Comparison of ENCODE assay signal across 10 mouse cellular contexts in genomic region chr9:99869275-99869674, GRCm38 (mm10). TPM values are rescaled to one million over a fixed set of nuclear protein-coding genes. Genes with fewer than 3 reads are reported as not detected.
DNase-seq lines count a peak whose midpoint lies in the region; ATAC-seq and TF ChIP-seq lines count a peak whose summit lies in the region.
"Had no signal": no experiment of that assay in that cellular context is flagged by ENCODE, and none has a peak within 500 bp of the region (broad histone marks: within the 10 kb centered on the region; RNA-seq: fewer than 3 reads in every experiment).

No protein-coding gene starts in this region.

- H3K9ac ChIP-seq in kidney, embryonic 14.5 days (ENCODE audit: low read depth, low read length) = no peak overlapping the region
- no peak overlapping the region for H3K9ac ChIP-seq in hindbrain, postnatal 0 days (replicated peaks; ENCODE audit: low read length)
- no peak overlapping the region for H3K9ac ChIP-seq in neural tube, embryonic 14.5 days (replicated peaks; ENCODE audit: low read depth, low read length)

- no peaks in the 10 kb centered on the region for H3K36me3 ChIP-seq in kidney, embryonic 14.5 days (ENCODE audit: control insufficient read depth, insufficient read depth, low read length)
- H3K36me3 ChIP-seq in kidney, adult 2 months (ENCODE audit: control insufficient read depth, insufficient read depth, low read length) = no peaks in the 10 kb centered on the region
- no peaks in the 10 kb centered on the region for H3K36me3 ChIP-seq in embryonic facial prominence, embryonic 10.5 days (replicated peaks)
- H3K36me3 ChIP-seq in hindbrain, postnatal 0 days (ENCODE audit: insufficient read depth, low read length) = no peaks in the 10 kb centered on the region
- H3K36me3 ChIP-seq in neural tube, embryonic 14.5 days (ENCODE audit: control insufficient read depth, insufficient read depth, low read length) = no peaks in the 10 kb centered on the region

- no peak overlapping the region for H3K27ac ChIP-seq in kidney, embryonic 14.5 days (ENCODE audit: low read depth, low read length)
- no peak overlapping the region for H3K27ac ChIP-seq in kidney, adult 2 months (ENCODE audit: insufficient read depth, low read depth, low read length)
- H3K27ac ChIP-seq in embryonic facial prominence, embryonic 10.5 days (replicated peaks) = no peak overlapping the region
- no peak overlapping the region for H3K27ac ChIP-seq in hindbrain, postnatal 0 days
- no peak overlapping the region for H3K27ac ChIP-seq in neural tube, embryonic 14.5 days (ENCODE audit: low read depth, low read length)

- H3K9me3 ChIP-seq in kidney, embryonic 14.5 days (ENCODE audit: control insufficient read depth, low read length) = no peaks in the 10 kb centered on the region
- no peaks in the 10 kb centered on the region for H3K9me3 ChIP-seq in embryonic facial prominence, embryonic 10.5 days
- no peaks in the 10 kb centered on the region for H3K9me3 ChIP-seq in hindbrain, postnatal 0 days (ENCODE audit: low read length)
- H3K9me3 ChIP-seq in neural tube, embryonic 14.5 days (ENCODE audit: control insufficient read depth, low read length) = no peaks in the 10 kb centered on the region

- 0 out of 2 replicates have a peak overlapping the region, but pooled peaks have one; percentile 18 for H3K4me3 ChIP-seq in kidney, embryonic 14.5 days (ENCODE audit: low read length)
- H3K4me3 ChIP-seq in kidney, adult 2 months (ENCODE audit: insufficient read depth, low read depth, low read length) = no peak overlapping the region
- H3K4me3 ChIP-seq in embryonic facial prominence, embryonic 10.5 days = peak overlapping the region; percentile 42
- H3K4me3 ChIP-seq in hindbrain, postnatal 0 days (ENCODE audit: low read length) = peak overlapping the region; percentile 11
- H3K4me3 ChIP-seq in neural tube, embryonic 14.5 days (ENCODE audit: low read depth, low read length) = peak overlapping the region; percentile 13; the same call in 1 of the 2 replicates

- H3K27me3 ChIP-seq in kidney, embryonic 14.5 days (ENCODE audit: control insufficient read depth, insufficient read depth, low read length) = peaks cover 95% of the 10 kb centered on the region
- peaks cover 6% of the 10 kb centered on the region for H3K27me3 ChIP-seq in kidney, adult 2 months (replicated peaks; ENCODE audit: control insufficient read depth, insufficient read depth, low read length)
- H3K27me3 ChIP-seq in embryonic facial prominence, embryonic 10.5 days (replicated peaks; ENCODE audit: low read depth, poor library complexity, severe bottlenecking) = peaks cover 100% of the 10 kb centered on the region
- H3K27me3 ChIP-seq in hindbrain, postnatal 0 days (ENCODE audit: insufficient read depth, low read length) = peaks cover 78% of the 10 kb centered on the region
- peaks cover 56% of the 10 kb centered on the region for H3K27me3 ChIP-seq in neural tube, embryonic 14.5 days (ENCODE audit: control insufficient read depth, insufficient read depth, low read length)

- WGBS in kidney, embryonic 14.5 days = under 1% methylated on average over 29 of the region's 29 CpGs
- 1% methylated on average over 29 of the region's 29 CpGs for WGBS in kidney, adult 2 months
- WGBS in embryonic facial prominence, embryonic 10.5 days = 1% methylated on average over 29 of the region's 29 CpGs
- under 1% methylated on average over 29 of the region's 29 CpGs for WGBS in hindbrain, postnatal 0 days
- under 1% methylated on average over 23 of the region's 29 CpGs for WGBS in neural tube, embryonic 14.5 days

- no peak overlapping the region for H3K4me2 ChIP-seq in kidney, embryonic 14.5 days (replicated peaks; ENCODE audit: low read depth, low read length)
- H3K4me2 ChIP-seq in hindbrain, postnatal 0 days (ENCODE audit: low read depth, low read length) = peak overlapping the region; percentile 35
- peak overlapping the region; percentile 24; the same call in 1 of the 2 replicates for H3K4me2 ChIP-seq in neural tube, embryonic 14.5 days (ENCODE audit: low read depth, low read length)

- no peak for TF ChIP-seq CTCF in kidney, adult 2 months (conservative IDR thresholded peaks at IDR 0.05; ENCODE audit: insufficient read depth, insufficient read length, low read depth, low read length)
- TF ChIP-seq CTCF in hindbrain, postnatal 0 days (IDR thresholded peaks at IDR 0.05; ENCODE audit: low read depth) = no peak

- no peak for DNase-seq in kidney, adult 2 months
- no peak for DNase-seq in embryonic facial prominence, embryonic 10.5 days (ENCODE audit: low spot score)
- no peak for DNase-seq in hindbrain, postnatal 0 days (ENCODE audit: low spot score)
- DNase-seq in left cerebral cortex, adult 8-10 months (ENCODE audit: low spot score in 2 of 2) = no peak
- no peak for DNase-seq in spleen, adult 12 weeks (ENCODE audit: low spot score)
- no peak for DNase-seq in Muller cell, postnatal 12 days (ENCODE audit: inconsistent ontology term)
- DNase-seq: cerebellum, adult 8-10 months had no signal

- ATAC-seq in kidney, embryonic 14.5 days (ENCODE audit: low FRiP score, low TSS enrichment) = peak; percentile 48; the same call in 1 of the 2 replicates
- no peak for ATAC-seq in hindbrain, postnatal 0 days
- ATAC-seq in neural tube, embryonic 14.5 days (ENCODE audit: low read depth) = peak; percentile 52; the same call in 1 of the 2 replicates

- no peak for TF ChIP-seq POLR2A in kidney, adult 2 months (IDR thresholded peaks at IDR 0.05; ENCODE audit: low read depth, low read length)

- H3K4me1 ChIP-seq in kidney, embryonic 14.5 days (ENCODE audit: control insufficient read depth, insufficient read depth, low read length) = peaks cover 3% of the 10 kb centered on the region; the same call in 1 of the 2 replicates
- H3K4me1 ChIP-seq in kidney, adult 2 months (ENCODE audit: control insufficient read depth, insufficient read depth, low read length) = no peaks in the 10 kb centered on the region
- H3K4me1 ChIP-seq in embryonic facial prominence, embryonic 10.5 days = peaks cover 44% of the 10 kb centered on the region
- no peaks in the 10 kb centered on the region for H3K4me1 ChIP-seq in hindbrain, postnatal 0 days (ENCODE audit: insufficient read depth, low read length)
- peaks cover 4% of the 10 kb centered on the region for H3K4me1 ChIP-seq in neural tube, embryonic 14.5 days (ENCODE audit: control insufficient read depth, insufficient read depth, low read length)

RNA-seq across cellular contexts. Expression of gene Sox14, which starts 6.7 kb away (rescaled TPM):
- not detected in 2 replicates for polyA plus RNA-seq in kidney, embryonic 14.5 days (2014; fragmentation: Nextera tagmentation; extraction: Ambion mirVana)
- polyA plus RNA-seq in kidney, adult 2 months (2012; rRNA removed) = not detected in 2 replicates
- 2.0 and 2.8 TPM in 2 replicates for polyA plus RNA-seq in embryonic facial prominence, embryonic 10.5 days (2016; fragmentation: Nextera tagmentation; extraction: Ambion mirVana)
- total RNA-seq in hindbrain, postnatal 0 days (2014; rRNA removed) = 7.0 and 7.3 TPM in 2 replicates
- polyA plus RNA-seq in hindbrain, postnatal 0 days (2015; fragmentation: Nextera tagmentation; extraction: Ambion mirVana) = 5.5 and 7.1 TPM in 2 replicates
- polyA plus RNA-seq in neural tube, embryonic 14.5 days (2014; fragmentation: Nextera tagmentation; extraction: Ambion mirVana) = 7.9 and 9.5 TPM in 2 replicates
- under 1 TPM in 2 of 4 experiments, not detected in 2; 0.46 to 0.89 TPM for total RNA-seq in left cerebral cortex, adult 8-10 months (2022)
- total RNA-seq: neutrophil, adult 5-6 weeks had no signal
